Mouse (Mus musculus) layer of hippocampus, adult 2 months (tissue): ENCODE data around the gene Nkx6-2. TPM values are rescaled to one million over a fixed set of nuclear protein-coding genes. Genes with fewer than 3 reads are reported as not detected.

Experiments
- DNase-seq, 2 experiments: peaks; one replicate each; pipeline ENCODE4 v3.0.0; 2022; ENCODE audit warnings: low spot score in 2 of 2
- H3K27ac ChIP-seq: fragments of 200-600 bp; 2 replicates; pipeline ENCODE4 v1.8.1; 2022
- H3K4me3 ChIP-seq: fragments of 200-600 bp; 2 replicates; pipeline ENCODE4 v1.8.1; 2022; ENCODE audit warnings: mild to moderate bottlenecking
- CTCF ChIP-seq: fragments of 200-600 bp; conservative IDR thresholded peaks from 2 replicates; pipeline ENCODE4 v1.8.1; 2022; ENCODE audit warnings: antibody characterized with exemption, mild to moderate bottlenecking, moderate library complexity
- total RNA-seq, 2 experiments: library from RNA; stranded (reverse); gene quantifications; 2 replicates each; pipeline ENCODE4 v1.2.3; 2021

Gene Nkx6-2
- total RNA-seq, 2 experiments from 2014 or later: 8.0 to 8.2 TPM

DNA sequence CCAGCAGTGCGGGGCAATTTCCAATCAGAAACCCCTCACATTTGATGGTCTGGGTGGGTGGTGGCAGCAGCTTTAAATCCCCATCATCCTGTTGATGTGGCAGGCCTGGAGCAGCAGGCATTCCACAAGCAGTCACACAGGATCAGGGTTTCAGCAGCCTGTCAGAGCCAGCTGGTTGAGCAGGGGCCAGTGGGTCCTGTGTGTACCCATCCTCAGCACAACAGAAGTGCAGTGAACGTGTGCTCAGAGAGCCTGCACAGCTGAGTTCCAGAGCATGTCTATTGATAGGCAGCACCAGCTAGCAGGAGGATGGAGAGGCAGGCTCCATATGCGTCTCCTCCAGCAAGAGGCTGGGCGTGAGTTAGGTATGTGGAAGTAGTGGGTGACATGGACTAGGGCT lies 19.2 kb downstream of the Nkx6-2 start:
- H3K4me3 ChIP-seq: no peak overlapping the region
- no peak for DNase-seq
- no peak for TF ChIP-seq CTCF
- H3K27ac ChIP-seq: peak overlapping the region; percentile 48; the same call in 1 of the 2 replicates

DNA sequence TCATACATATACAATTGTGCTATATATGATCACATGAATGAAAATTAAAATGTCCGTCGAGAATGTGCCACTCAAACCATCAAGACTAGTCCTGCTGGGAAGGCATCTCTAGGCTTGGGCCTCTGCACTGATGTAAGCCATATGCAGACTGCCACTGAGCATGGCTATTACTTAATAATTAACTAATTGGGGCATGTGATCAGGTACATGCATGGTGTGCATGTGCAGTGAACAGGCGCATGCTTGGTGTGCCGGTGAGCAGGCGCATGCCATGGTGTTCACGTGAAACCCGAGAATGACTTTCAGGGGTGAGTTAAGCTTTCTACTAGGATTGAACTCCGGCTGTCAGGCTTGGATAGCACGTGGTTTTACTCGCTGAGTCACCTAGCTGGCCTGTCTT lies 22.9 kb downstream of the Nkx6-2 start:
- no peak overlapping the region for H3K27ac ChIP-seq
- no peak for TF ChIP-seq CTCF
- DNase-seq: no peak
- H3K4me3 ChIP-seq: no peak overlapping the region

DNA sequence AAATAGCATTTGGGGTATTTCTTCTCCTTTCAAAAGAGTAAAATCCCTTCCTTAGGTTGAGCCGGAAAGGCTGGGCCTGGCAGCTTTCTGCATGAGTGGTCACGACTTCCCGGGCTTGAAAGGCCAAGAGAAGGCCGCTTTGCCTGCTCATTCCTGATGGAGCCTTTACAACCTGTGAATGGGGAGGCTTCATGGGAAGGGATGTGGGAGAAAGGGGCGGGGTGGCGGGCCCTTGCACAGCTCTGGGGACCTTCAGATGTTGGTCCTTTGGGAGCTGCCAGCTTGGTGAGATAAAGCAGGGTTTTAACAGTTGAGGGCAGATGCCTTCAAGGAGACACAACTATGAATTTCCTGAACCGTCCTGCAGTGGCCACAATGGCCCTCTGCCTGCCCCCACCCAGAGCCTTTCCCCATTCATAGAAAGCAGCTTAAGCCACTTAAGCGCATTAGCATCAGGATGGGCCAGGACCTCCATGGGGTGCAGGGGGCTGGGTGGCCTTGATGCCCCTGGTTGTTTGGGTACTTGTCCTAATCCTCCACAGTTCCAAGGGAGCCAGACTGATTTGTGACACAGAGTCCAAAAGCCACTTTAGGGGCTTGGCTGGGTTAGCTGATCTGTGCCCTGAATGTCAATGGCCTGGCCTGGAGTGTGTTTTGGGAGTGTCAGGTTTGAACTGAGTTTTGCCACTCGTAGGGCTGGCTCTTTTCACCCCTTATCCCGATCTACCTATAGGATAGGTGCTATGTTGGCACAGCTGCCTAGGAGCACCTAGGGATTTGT lies 25.7 kb downstream of the Nkx6-2 start:
- H3K27ac ChIP-seq: no peak overlapping the region
- no peak for DNase-seq
- H3K4me3 ChIP-seq: no peak overlapping the region
- TF ChIP-seq CTCF: no peak

DNA sequence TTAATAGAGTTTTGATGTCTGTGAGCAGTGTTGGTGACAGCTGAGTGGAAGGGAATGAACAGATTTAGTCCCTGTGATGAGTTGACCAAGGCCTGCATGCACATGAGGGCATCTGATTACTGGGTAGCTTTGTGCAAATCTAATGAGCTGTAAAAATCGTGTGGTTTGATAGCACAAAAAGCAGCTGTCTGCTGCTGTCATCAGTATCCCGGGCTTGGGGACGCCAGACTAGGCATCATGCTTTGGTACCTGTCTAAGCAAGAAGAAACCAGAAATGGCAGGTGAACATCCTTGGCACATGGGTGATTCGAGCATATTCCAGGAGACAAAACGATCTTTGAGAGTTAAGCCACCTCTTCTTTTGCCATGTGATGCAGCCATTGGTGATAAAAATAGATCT lies 26.3 kb downstream of the Nkx6-2 start:
- no peak for TF ChIP-seq CTCF
- H3K4me3 ChIP-seq: no peak overlapping the region
- no peak overlapping the region for H3K27ac ChIP-seq
- no peak for DNase-seq

DNA sequence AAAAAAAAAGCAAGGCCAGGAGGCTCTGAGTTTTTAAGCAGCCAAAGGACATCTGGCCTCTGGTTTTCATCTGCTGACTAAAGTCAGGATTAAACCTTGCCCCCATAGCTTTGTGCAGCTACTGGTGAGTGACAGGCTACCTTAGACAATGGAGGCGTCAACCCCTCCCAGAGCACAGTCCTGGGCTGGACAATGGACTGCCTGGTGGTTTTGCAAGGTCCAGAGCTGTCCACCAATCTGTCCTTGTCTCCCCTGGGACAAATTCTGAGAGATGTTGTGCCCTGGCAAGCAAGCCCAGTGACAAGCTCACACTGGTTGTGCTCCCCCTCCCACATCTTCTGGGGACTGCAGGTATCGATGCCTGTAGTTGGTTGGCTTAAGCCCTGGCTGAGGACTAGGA lies 31.1 kb downstream of the Nkx6-2 start:
- TF ChIP-seq CTCF: no peak
- no peak overlapping the region for H3K27ac ChIP-seq
- H3K4me3 ChIP-seq: no peak overlapping the region
- DNase-seq: no peak

DNA sequence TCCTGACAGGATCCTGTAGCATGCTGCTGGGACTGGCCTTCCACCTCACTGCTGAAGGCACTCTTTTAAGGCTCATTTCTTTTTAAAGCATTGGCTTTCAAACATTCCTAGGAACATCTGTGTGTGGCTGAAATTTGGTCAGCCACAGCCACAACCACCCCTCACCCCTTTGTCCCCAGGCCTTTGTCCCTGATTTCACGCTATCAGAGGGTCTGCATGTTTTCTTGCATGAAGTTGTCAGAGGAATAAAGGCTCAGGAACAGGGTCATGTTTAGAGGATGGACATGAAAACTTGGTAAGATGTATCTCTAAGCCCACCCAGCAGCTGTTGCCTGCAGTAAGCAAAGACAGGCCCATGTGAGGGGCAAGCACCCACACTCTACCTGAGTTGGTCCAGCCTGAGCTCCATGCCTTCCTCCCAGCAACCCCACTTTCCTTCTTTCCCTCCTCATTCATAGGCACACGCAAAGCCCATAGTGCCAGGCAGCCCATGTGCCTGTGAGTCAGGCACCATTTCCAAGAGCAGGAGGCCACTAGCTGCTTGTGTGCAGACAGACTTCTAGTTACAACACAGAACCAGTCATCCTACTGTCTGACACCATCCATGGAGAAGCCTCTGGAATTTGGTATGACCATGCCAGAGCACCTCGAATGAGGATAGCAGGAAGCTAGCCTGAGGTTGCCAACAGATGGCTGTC lies 32.4 kb downstream of the Nkx6-2 start:
- Histone ChIP-seq H3K27ac (no peak overlapping the region), H3K4me3 (no peak overlapping the region)
- no peak for DNase-seq
- TF ChIP-seq CTCF: no peak

DNA sequence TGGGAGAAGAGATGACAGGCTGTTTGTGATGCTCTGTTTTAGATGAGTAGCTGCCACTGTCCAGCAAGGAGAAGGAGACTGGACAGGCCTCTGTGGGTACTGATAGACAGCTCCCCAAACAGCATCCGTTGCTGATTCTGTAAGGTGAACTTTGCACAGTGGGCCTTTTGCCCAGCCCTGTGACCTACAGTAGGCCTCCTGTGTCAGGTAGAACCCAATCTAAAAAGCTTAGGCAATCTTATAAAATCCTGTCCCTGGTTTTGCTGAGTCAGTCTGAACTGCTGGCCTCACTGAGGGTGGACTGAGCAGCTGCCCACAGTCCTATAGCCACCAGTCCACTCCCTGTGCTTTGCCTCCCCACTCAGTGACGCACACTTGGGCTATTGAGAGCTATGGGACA lies 35.3 kb downstream of the Nkx6-2 start:
- DNase-seq: no peak
- no peak for TF ChIP-seq CTCF
- Histone ChIP-seq H3K4me3 (no peak overlapping the region), H3K27ac (peak overlapping the region; percentile 87; the same call in 1 of the 2 replicates)

DNA sequence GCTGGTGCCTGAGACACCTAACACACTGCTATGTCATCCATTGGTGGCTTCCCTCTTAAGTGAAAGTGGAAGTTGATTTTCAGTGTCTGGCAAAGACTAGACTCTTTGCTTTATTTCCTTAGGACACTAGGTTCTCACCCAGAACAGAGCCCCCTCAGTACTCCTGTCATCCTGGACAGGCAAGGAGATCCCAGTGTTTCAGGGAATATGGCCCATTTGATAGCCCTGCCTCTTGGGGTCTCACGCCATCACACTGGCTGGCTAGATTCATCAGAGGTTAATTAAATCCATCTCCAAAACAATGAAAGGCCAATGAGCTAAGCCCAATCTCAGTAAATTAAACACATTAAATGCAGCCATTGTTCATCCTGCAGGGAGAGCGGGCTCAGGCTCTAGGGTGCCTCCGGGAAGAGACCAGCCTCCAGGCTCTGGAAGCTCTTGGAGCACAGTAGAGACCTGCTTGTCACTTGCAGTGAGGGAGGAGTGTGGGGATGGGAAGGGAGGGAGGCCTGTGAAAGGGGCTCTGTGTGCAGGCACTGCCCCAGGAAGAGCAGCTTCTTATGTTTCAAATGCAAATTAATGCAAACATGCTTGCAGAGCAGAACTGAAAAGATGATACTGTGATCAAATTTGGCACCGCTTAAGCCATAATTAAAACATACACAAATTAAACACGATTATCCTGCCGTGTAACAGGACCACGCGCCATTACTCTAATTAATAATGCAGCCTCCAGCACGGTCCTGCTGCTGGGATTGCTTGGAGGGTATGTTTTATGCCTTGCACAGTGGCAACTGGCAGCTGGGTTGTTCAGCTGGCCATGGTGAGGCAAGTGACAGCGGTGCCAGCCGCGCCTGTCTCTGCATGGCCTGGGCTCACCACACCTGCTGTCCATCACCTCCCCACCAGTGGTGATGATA lies 37.6 kb downstream of the Nkx6-2 start:
- no peak for TF ChIP-seq CTCF
- Histone ChIP-seq H3K4me3 (no peak overlapping the region), H3K27ac (peak overlapping the region; percentile 87)
- peak; percentile 28 to 51 for DNase-seq

DNA sequence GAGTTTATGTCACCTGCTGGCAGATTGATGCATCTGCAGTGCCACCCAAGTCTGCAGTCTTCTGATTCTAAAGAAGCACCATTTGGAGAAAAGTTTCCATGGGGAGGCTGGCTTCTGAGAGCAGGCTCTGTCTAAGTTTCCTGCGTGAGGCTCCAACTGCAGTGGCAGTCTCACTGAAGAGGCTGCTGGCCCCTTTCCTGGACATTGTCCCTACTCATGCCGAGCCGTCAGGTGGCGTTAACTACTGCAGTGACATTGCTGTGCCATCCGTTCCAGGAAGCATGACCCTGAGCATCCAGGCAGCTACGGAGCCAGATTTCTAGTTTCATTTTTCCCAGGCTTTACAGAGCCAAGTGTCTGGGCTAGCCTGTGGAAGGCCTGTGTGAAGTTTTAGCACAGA lies 41.2 kb downstream of the Nkx6-2 start:
- Histone ChIP-seq H3K27ac (no peak overlapping the region), H3K4me3 (no peak overlapping the region)
- TF ChIP-seq CTCF: peak; percentile 42
- DNase-seq: no peak

DNA sequence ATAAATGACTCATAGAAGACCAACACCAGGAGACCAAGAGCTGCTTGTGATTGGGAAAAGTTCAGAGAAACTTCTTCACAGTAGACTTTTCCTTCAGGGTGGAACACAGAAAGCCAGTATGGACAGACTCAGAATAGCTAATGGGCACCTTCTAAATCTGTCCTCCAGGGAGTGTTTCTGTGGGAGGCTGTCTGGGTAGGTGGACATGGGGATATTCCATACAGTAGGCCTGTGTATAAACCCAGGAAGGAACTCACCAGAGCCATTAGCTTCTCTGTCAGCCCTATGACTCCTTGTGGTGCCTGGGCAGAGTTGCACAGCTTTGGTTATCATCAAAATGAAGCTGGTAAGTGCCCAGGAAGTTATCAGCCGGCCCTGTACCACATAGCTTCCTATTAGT lies 42.0 kb downstream of the Nkx6-2 start:
- no peak for TF ChIP-seq CTCF
- DNase-seq: no peak
- H3K27ac ChIP-seq: no peak overlapping the region
- H3K4me3 ChIP-seq: no peak overlapping the region

DNA sequence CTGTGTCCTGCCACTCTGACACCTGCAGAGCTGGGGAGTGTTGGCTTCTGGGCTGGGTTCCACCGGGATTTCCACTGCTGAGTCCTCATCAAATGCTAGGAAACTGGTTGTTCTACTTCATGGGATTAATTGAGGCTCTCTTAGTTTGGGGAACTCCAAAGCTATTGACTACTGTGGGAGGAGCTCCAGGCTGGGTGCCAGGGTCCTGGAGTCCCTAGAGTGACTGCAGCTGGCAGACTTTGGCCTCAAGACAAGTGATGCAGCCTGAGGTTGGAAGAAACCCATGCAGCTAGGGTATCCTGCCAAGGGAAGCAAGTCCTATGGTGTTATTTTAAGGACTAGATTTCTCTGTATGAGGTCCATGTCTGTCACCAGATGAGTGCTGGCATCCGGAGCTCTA lies 44.1 kb downstream of the Nkx6-2 start:
- H3K27ac ChIP-seq: no peak overlapping the region
- H3K4me3 ChIP-seq: no peak overlapping the region
- TF ChIP-seq CTCF: no peak
- peak in 1 of 2 experiments; percentile 15 for DNase-seq

DNA sequence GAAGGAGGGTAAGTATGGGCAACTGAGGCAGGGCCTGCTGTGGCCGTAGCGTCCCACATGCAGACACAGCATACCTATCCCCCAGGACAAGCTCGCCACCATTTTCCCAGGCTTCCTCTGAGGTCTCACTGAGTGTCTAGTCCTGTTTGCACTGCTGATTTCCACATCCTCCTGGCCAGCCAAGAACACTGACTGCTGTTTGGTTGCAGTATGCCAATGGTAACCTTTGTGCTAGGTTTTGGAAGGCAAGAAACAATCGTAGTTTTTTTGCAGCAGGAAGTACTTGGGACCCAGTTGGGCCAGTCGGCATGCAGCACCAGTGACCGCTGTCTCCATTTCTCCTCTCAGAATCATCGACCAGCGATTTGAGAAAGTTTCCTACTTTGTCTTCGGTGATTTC lies 44.8 kb downstream of the Nkx6-2 start:
- no peak for DNase-seq
- H3K27ac ChIP-seq: no peak overlapping the region
- no peak overlapping the region for H3K4me3 ChIP-seq
- no peak for TF ChIP-seq CTCF

DNA sequence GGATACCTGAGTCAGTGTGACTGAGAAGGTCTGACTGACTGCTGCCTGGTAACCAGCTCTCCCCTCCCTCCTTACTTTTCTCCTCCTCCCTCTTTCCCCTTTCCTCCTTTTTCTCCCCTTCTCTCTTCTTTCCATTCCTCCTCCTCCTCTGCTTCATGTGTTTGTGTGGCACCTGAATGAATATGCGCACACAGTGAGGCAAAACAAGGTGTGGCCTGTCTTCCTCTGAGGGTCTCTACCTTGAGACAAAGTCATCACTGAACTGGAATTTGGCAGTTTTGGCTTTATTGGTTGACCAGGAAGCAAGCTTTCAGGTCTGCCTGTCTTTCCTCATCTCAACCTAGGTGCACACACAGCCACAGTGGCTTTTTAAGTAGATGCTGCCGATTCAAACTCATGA lies 45.8 kb downstream of the Nkx6-2 start:
- no peak overlapping the region for H3K27ac ChIP-seq
- no peak for TF ChIP-seq CTCF
- no peak for DNase-seq
- H3K4me3 ChIP-seq: no peak overlapping the region
